Mouse (Mus musculus): ENCODE data around the gene Gm3285. TPM values are rescaled to one million over a fixed set of nuclear protein-coding genes. Genes with fewer than 3 reads are reported as not detected.

Gene Gm3285
- polyA plus RNA-seq, 1 experiment from 2014 or later = not detected

DNA sequence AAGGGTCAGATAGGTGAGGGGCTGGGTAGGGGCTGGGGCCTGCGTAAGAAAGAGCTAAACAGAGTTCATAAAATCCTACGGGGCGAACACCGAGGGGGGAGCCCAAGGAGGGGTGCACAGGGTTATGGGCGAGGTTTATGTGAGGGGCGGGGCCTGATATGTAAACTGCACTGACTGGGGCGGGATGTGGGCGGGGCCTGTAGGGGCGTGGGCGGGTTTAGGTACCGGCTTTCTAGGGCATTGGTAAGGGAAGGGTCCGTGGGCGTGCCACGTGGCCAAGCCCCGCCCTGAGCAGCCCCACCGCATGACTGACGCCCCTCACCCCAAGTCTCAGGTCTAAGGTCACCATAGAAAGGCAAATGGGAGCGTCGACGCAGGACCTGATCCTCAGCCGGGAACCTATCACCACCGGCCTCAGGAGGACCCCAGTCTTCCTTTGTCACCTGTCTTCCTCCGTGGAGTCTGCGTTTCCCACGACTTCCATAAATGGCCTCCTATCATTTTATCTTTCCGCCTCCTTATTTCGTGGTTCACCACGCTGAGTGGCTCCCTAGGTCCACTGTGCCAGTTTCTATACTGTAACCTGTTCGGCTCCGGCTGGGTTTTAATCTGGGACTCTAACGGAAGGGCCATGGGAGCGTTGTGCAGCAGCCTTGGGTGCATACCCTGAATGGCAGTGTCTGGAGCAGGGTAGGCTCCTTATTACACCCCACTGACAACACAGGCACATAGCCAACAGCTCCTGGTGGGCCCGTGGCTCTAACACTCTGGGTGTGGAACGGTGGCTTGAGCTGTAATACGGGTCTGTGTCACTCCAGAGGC lies 41.3 kb downstream of the Gm3285 start:
- Histone ChIP-seq H3K36me3 (ENCODE audit: control insufficient read depth, insufficient read depth, low read length) (no peaks in the 10 kb centered on the region), H3K9me3 (ENCODE audit: control insufficient read depth, low read length) (no peaks in the 10 kb centered on the region), H3K4me3 (ENCODE audit: low read depth, low read length) (peak overlapping the region; percentile 58), H3K4me2 (ENCODE audit: low read length) (peak overlapping the region; percentile 74), H3K4me1 (replicated peaks; ENCODE audit: control insufficient read depth, insufficient read depth, low read length) (peaks cover 6% of the 10 kb centered on the region; the same call in 1 of the 2 replicates), H3K27ac (ENCODE audit: low read depth) (no peak overlapping the region), H3K9ac (ENCODE audit: low read length) (no peak overlapping the region), H3K27me3 (replicated peaks; ENCODE audit: control insufficient read depth, insufficient read depth, low read length) (no peaks in the 10 kb centered on the region)
- 6% methylated on average over 34 of the region's 35 CpGs for WGBS
- peak; percentile 87 for DNase-seq (ENCODE audit: low spot score)
- ATAC-seq (replicated peaks; ENCODE audit: low FRiP score, low TSS enrichment, low read depth) = peak; percentile 80

Other genes with a start within 250 kb of the Gm3285 start
- gene Ube2g2, start 239.7 kb upstream of the Gm3285 start, polyA plus RNA-seq (2014; fragmentation: Nextera tagmentation; extraction: Ambion mirVana) = 46.7 and 48.5 TPM in 2 replicates
- 0.62 and 1.2 TPM in 2 replicates for gene Tspear, start 175.4 kb upstream of the Gm3285 start, polyA plus RNA-seq (2014; fragmentation: Nextera tagmentation; extraction: Ambion mirVana)
- gene Gm19402, start 171.2 kb upstream of the Gm3285 start, polyA plus RNA-seq (2014; fragmentation: Nextera tagmentation; extraction: Ambion mirVana) = not detected in 2 replicates
- not detected in 2 replicates for gene Gm9508, start 164.7 kb upstream of the Gm3285 start, polyA plus RNA-seq (2014; fragmentation: Nextera tagmentation; extraction: Ambion mirVana)
- gene Gm10272, start 155.3 kb upstream of the Gm3285 start, polyA plus RNA-seq (2014; fragmentation: Nextera tagmentation; extraction: Ambion mirVana) = not detected in 2 replicates
- not detected in 2 replicates for gene Gm10024, start 150.5 kb upstream of the Gm3285 start, polyA plus RNA-seq (2014; fragmentation: Nextera tagmentation; extraction: Ambion mirVana)
- not detected in 2 replicates for gene Gm10142, start 146.2 kb upstream of the Gm3285 start, polyA plus RNA-seq (2014; fragmentation: Nextera tagmentation; extraction: Ambion mirVana)
- gene Krtap12-1, start 141.4 kb upstream of the Gm3285 start, polyA plus RNA-seq (2014; fragmentation: Nextera tagmentation; extraction: Ambion mirVana) = not detected in 2 replicates
- gene Gm10100, start 135.5 kb upstream of the Gm3285 start, polyA plus RNA-seq (2014; fragmentation: Nextera tagmentation; extraction: Ambion mirVana) = not detected in 2 replicates
- not detected in 2 replicates for gene Gm18596, start 119.3 kb upstream of the Gm3285 start, polyA plus RNA-seq (2014; fragmentation: Nextera tagmentation; extraction: Ambion mirVana)
- gene Gm9736, start 110.6 kb upstream of the Gm3285 start, polyA plus RNA-seq (2014; fragmentation: Nextera tagmentation; extraction: Ambion mirVana) = not detected in 2 replicates
- not detected in 2 replicates for gene Gm3233, start 102.3 kb upstream of the Gm3285 start, polyA plus RNA-seq (2014; fragmentation: Nextera tagmentation; extraction: Ambion mirVana)
- not detected in 2 replicates for gene Gm3238, start 90.7 kb upstream of the Gm3285 start, polyA plus RNA-seq (2014; fragmentation: Nextera tagmentation; extraction: Ambion mirVana)
- gene Gm7138, start 85.0 kb upstream of the Gm3285 start, polyA plus RNA-seq (2014; fragmentation: Nextera tagmentation; extraction: Ambion mirVana) = not detected in 2 replicates
- gene Gm3250, start 79.4 kb upstream of the Gm3285 start, polyA plus RNA-seq (2014; fragmentation: Nextera tagmentation; extraction: Ambion mirVana) = not detected in 2 replicates
- not detected in 2 replicates for gene Gm7137, start 73.8 kb upstream of the Gm3285 start, polyA plus RNA-seq (2014; fragmentation: Nextera tagmentation; extraction: Ambion mirVana)
- not detected in 2 replicates for gene Gm9639, start 66.9 kb upstream of the Gm3285 start, polyA plus RNA-seq (2014; fragmentation: Nextera tagmentation; extraction: Ambion mirVana)
- not detected in 2 replicates for gene Gm19668, start 62.8 kb upstream of the Gm3285 start, polyA plus RNA-seq (2014; fragmentation: Nextera tagmentation; extraction: Ambion mirVana)
- gene Gm9507, start 50.1 kb upstream of the Gm3285 start, polyA plus RNA-seq (2014; fragmentation: Nextera tagmentation; extraction: Ambion mirVana) = not detected in 2 replicates
- not detected in 2 replicates for gene Gm2696, start 47.3 kb upstream of the Gm3285 start, polyA plus RNA-seq (2014; fragmentation: Nextera tagmentation; extraction: Ambion mirVana)
- not detected in 2 replicates for gene Krtap10-4, start 34.9 kb upstream of the Gm3285 start, polyA plus RNA-seq (2014; fragmentation: Nextera tagmentation; extraction: Ambion mirVana)
- not detected in 2 replicates for gene Krtap10-10, start 26.0 kb upstream of the Gm3285 start, polyA plus RNA-seq (2014; fragmentation: Nextera tagmentation; extraction: Ambion mirVana)
- gene Gm36176, start 15.2 kb upstream of the Gm3285 start, polyA plus RNA-seq (2014; fragmentation: Nextera tagmentation; extraction: Ambion mirVana) = not detected in 2 replicates
- not detected in 2 replicates for gene Gm10318, start 9.1 kb upstream of the Gm3285 start, polyA plus RNA-seq (2014; fragmentation: Nextera tagmentation; extraction: Ambion mirVana)
- 3.9 and 4.2 TPM in 2 replicates for gene Lrrc3, start 40.6 kb downstream of the Gm3285 start, polyA plus RNA-seq (2014; fragmentation: Nextera tagmentation; extraction: Ambion mirVana)
- 0.42 and 1.2 TPM in 2 replicates for gene Trpm2, start 108.6 kb downstream of the Gm3285 start, polyA plus RNA-seq (2014; fragmentation: Nextera tagmentation; extraction: Ambion mirVana)
- 23.5 and 24.7 TPM in 2 replicates for gene 1810043G02Rik, start 116.5 kb downstream of the Gm3285 start, polyA plus RNA-seq (2014; fragmentation: Nextera tagmentation; extraction: Ambion mirVana)
- 244 and 252 TPM in 2 replicates for gene Pfkl, start 148.1 kb downstream of the Gm3285 start, polyA plus RNA-seq (2014; fragmentation: Nextera tagmentation; extraction: Ambion mirVana)
- gene Dnmt3l, start 180.0 kb downstream of the Gm3285 start, polyA plus RNA-seq (2014; fragmentation: Nextera tagmentation; extraction: Ambion mirVana) = 0.34 TPM in 1 of 2 replicates, not detected in the other
- gene Aire, start 181.6 kb downstream of the Gm3285 start, polyA plus RNA-seq (2014; fragmentation: Nextera tagmentation; extraction: Ambion mirVana) = 0.15 and 0.31 TPM in 2 replicates
- gene Icosl, start 207.3 kb downstream of the Gm3285 start, polyA plus RNA-seq (2014; fragmentation: Nextera tagmentation; extraction: Ambion mirVana) = 3.9 and 4.7 TPM in 2 replicates